Mouse (Mus musculus): ENCODE data around the gene Rnf186.
"Not testable (repeated sequence)": the region's sequence is repeated elsewhere in the genome, so short reads cannot be mapped to it uniquely, and the experiment has no call there.

Gene Rnf186

DNA sequence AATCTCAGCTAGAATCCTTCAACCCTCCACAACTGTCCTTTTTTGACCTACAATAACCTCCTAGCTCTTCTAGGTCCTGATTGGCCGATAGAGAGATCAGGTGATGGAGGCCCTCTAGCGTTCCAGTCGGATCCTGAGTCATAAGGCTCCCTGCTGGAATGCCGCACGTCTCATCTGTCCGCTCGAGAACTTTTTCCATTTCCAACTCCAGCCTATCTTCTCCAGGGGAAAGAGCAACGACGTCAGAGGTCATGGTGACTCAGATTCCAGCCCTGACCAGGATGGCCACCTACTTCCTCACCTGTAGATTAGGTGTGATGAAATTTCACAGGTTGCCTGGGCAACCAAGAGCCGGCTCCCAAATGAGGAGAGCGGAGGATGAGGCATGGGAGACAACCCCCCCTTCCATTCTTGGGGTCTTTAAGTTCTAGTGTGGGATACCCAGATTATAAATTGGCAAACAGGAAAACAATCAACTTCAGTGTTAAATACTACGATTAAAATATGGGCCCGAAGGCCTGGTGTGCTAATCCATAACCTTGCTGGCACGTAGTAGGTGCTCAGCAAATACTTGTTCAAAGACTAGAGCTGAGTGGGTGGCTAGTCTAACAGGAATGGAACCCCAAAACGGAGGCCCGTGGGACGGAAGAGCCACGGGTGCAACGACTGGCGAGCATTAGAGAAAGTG is 5.4 kb downstream of the Rnf186 start:
- no peak for DNase-seq (ENCODE audit: low read depth, low spot score)

DNA sequence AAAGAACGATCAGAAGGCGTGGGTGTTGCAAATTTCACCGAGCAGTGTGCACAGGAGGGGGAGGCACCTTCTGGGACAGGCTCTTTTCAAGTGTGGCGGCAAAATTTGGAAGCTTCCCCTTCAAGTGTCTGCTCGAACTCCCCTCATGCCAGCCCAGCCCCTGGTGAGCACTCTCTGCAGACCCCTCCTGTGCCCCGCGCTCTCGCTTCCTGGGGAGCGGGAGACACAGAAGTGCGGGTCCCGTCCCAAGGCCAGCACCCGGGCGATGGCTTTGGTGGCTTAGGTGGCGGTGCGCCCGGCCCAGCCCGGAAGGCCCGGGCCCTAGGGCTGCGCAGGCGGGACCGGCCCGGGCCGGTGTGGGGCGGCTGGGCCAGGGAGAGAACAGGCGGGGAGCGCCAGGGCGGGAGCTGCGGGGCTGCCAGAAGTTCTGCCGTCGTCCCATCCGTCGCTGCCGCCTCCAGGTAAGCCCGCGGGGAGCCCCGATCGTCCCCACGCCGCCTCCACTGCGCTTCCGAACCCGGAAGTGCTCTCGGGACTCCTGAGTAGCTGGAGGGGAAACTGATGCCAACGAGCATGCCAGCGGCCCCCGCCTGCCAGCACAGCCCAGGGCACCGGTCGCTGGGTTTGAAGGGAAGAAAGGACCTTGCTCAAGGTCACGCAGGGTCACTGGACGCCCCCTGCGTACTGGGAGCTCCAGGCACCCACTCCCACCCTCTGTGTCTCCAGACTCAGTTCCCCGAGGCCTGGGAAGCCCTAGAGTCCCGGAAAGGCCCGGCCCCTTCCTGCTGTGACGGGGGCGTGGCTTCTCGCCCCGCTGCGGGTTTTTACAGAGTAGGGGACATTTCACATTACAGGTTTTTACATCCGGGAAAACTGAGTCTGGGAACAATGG is 6.2 kb downstream of the Rnf186 start, which contains the start of gene Tmco4:
Gene Tmco4 (plus strand): TSS at position 62 of the 892 bp plus-strand sequence.
- no peak for DNase-seq (ENCODE audit: low read depth, low spot score)

- DNase-seq (ENCODE audit: low read depth, low spot score): no peak
Observed at GRCm38 (mm10) chr4:138973719-138974115, 6.8 kb downstream of the Rnf186 start.

- DNase-seq (ENCODE audit: low read depth, low spot score): not testable (repeated sequence)
Observed at GRCm38 (mm10) chr4:138974540-138974939, 7.6 kb downstream of the Rnf186 start.

- no peak for DNase-seq (ENCODE audit: low read depth, low spot score)
Observed at GRCm38 (mm10) chr4:138975194-138975593, 8.3 kb downstream of the Rnf186 start.

- DNase-seq (ENCODE audit: low read depth, low spot score): no peak
Observed at GRCm38 (mm10) chr4:138976046-138976445, 9.1 kb downstream of the Rnf186 start.

- DNase-seq (ENCODE audit: low read depth, low spot score): no peak
Observed at GRCm38 (mm10) chr4:138980021-138980420, 13.1 kb downstream of the Rnf186 start.

DNA sequence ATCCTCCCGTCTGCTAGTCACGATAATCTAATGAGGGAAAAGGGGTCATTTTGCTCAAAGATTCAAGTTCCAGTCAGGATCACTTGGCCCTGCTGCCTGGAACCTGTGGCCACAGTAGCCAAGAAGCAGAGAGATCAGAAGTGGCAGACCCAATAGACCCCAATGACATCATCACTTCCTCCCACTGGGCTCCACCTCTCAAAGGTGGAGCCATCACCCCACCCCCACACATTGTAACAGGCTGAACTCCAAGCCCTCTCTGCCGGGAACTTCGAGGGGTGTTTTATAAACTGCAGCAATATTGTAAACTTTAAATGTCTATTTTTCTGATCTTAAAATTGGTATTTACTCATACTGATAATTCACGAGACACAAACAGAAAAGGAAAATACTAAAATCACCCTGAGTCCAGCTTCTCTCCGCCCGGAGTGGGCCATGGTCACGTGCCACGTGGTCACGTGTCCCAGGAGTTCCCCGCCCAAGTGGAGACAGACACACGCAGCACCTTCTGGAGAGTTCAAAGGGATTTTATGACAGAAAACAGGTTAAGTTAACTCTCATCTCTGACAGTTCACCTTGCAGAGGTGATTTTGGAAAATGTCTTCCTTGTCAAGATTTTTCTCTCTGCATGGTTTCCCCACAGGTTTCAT is 14.0 kb downstream of the Rnf186 start:
- no peak for DNase-seq (ENCODE audit: low read depth, low spot score)

DNA sequence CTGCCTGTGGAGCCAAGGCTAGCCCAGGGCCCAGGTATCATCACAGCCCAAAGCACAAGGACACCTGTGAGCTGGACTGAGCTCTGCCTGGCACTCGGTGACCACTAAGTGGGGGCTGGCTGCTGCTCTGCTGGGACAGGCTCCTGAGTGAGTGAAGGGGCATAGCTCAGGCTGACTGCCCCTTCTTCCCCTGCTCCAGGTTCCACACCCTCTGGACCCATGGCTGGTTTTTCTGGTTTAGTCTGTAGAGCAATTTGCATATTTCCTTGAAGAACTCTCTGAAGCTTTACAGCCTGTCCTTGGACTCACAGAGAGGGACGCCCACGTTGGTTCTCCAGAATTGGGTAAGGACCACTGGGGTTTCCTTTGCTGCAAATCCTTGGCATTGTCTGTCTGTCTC is 16.5 kb downstream of the Rnf186 start:
- DNase-seq (ENCODE audit: low read depth, low spot score): no peak

DNA sequence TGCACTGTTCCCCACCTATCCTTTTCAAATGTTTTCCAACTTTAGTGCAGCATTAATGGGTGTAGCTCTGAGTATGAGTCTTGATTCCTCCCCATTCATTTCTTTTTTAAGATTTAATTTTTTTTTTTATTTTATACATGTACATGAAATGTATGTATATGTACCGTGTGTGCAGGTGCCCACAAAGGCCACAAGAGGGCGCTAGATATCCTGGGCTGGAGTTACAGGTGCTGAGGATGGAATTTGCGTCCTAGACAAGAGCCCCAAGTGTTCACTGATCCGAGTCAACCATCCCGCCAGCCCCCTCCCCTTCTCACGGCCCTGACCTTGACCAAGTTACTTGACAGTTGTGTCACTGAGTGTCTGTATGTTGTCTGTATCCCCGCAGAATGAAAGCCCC is 17.8 kb downstream of the Rnf186 start:
- no peak for DNase-seq (ENCODE audit: low read depth, low spot score)

DNA sequence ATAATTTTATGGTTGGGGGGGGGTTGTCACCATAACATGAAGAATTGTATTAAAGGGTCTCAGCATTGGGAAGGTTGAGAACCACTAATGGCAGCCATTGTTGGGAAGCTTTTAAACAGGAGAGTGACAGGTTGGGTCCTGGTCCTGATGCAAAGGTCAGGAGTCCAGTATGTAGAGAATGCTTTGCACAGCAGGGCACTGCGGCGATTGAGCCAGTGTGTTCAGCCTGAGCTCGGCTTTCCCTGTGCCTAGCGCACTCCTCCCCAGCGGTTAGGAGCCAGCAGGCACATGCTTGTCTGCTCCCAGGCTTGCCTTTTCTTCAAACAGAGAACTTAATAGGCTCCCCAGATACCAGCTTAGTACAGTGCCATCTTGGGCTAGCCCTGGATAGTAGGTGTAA is 19.4 kb downstream of the Rnf186 start:
- no peak for DNase-seq (ENCODE audit: low read depth, low spot score)

DNA sequence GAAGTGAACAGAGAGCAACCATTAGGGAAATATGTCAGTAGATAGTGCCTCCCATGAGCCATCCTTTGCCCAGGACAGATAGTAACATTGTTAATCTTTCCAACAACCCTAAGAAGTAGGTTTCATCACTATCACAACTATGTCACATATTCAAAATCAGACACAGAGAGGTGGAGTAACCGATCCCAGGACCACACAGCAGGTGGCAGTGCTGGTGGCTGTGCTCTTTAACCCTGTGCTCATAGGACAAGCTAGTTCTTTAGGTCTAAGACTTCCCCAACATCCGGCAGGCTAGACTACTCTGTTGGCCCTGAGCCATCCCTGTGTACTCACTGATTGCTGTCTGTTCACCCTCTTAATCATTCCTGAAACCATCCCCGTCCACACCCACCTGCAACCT is 27.5 kb downstream of the Rnf186 start:
- DNase-seq (ENCODE audit: low read depth, low spot score): no peak

DNA sequence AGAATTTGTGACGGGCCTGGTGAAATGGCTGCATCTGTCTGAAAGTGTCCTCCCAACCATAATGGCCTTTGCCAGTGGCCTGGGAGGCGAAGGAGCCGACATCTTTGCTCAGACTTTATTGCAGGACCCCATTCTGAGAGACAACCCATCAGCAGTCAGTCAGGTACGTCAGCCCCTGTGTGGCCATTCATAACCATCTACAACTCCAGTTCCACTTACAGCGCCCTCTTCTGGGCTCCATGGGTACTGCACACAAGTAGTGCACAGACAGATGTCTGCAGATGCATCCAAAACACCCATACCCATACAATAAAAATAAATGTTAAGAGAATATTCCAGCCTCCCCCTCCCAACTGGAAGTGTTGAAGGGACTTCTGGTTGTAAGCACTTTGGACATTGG is 29.5 kb downstream of the Rnf186 start:
- no peak for DNase-seq (ENCODE audit: low read depth, low spot score)

- no peak for DNase-seq (ENCODE audit: low read depth, low spot score)
Observed at GRCm38 (mm10) chr4:138997121-138997520, 30.2 kb downstream of the Rnf186 start.

DNA sequence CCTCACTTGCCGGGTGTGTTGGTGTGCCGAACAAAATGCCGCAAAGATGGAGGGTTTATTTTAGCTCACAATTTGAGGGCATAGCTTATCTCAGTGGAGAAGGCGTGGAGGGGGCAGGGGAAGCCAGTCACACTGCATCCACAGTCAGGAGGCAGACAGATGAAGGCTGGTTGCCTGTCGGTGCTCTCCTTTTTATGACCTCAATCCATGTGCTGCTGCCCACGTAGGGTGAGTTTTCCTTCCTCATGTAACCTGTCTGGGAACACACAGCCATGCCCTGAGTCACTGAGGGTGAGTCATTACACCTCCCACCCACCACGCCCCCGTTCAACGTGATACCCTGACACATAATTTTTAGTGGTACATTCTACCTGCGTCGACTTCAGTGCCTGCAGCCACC is 31.7 kb downstream of the Rnf186 start:
- no peak for DNase-seq (ENCODE audit: low read depth, low spot score)

DNA sequence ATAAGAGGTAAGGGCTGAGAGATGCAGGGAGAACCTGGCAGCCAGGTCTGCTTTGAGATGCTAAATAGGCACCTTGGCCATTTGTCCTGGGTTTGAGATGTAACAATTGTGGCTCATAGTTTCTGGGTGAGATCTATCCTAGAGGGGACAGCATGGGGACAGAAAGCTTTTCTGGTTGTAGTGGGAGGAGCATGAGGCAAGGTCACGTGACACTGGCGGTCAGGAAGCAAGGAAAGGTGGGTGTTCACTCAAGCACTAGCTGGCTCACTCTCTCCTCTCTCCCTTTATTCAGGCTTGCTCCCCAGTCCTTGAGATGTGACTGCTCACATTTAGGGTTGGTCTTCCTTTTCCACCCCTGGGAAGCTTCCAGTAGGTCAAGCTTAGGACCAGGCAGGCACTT is 34.1 kb downstream of the Rnf186 start:
- no peak for DNase-seq (ENCODE audit: low read depth, low spot score)

DNA sequence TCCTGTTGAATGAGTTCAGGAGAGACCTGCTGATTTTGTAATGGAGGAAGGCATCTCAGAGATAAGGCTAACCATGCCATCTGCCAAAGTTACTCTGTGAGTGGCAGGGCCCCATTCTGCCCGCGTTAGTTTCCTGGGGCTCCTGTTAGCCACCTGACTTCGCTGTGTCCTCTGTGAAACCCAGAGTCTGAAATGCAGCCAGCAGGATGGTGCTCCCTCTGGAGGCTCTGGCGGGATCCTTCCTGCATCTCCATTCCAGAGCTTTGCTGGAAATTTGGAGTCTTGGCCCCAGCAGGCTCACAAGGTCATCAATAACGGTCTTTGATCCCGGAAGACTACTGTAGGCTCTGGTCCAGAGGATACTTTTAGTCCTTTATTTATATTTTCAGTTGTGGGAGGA is 34.5 kb downstream of the Rnf186 start:
- no peak for DNase-seq (ENCODE audit: low read depth, low spot score)

DNA sequence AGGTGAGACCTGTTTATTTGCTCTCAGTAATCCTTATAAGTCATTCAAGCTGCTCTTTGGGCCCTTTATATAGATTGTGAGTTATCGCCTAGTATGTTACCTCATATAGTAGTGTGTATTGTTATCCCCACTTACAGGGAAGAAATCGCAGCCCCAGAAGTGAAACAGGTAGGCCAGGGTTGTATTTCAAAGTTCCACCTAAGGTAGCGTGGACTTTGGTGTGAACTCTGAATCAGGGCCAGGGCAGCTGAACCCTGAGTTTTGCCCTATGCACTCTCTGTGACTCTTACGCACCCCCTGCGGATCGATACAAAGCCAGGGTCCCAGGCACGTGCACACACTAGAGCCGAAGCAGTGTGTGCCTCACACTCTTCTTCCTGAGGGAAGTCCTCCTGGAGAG is 37.2 kb downstream of the Rnf186 start:
- DNase-seq (ENCODE audit: low read depth, low spot score): no peak

GRCm38 (mm10) chr4:139005214-139005613 is 38.3 kb downstream of the Rnf186 start:
- no peak for DNase-seq (ENCODE audit: low read depth, low spot score)

DNA sequence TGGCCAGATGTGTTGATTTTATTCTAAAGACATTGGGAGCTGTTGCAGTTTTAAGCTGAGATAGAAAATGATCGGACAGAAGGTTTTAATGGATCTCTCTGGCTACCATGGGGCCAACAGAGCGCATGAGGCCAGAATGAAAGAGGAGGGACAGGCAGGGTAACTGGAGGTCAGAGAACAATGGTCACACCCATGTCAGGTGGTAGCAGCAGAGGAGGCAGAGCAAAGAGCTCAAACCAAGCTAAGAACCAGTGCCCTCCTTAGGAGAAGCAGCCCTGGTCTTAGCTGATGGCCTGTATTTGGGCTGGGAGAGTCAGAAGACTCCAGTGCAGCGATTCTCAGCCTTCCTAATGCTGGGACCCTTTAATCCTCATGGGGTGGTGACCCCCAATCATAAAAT is 40.4 kb downstream of the Rnf186 start:
- DNase-seq (ENCODE audit: low read depth, low spot score): no peak

GRCm38 (mm10) chr4:139007981-139008536 is 41.1 kb downstream of the Rnf186 start:
- DNase-seq (ENCODE audit: low read depth, low spot score): no peak

DNA sequence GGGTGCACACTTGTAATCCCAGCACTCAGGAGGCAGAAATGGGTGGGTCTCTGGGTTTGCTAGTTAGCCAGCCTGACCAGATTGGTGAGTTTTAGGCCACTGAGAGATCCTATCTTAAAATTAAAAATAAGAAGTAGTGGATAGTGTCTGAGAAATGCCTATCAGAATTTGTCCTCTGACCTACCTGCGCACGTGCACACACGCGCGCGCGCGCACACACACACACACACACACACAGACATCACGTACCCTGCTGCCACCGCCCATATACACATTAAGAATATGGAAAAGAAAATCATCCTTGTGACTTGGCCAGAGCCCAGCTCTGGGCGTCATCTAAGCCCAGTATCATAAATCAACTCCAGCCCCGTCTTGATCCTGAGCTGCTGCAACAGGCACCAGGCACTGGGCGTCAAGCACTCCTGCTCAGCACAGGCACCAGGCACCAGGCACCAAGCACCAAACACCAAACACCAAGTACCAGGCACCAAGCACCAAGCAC is 44.3 kb downstream of the Rnf186 start:
- DNase-seq (ENCODE audit: low read depth, low spot score): no peak
